Mouse (Mus musculus) cerebellum, postnatal 4 days (tissue): ENCODE measurements around the gene Ulk4.
"Not testable (repeated sequence)": the region's sequence is repeated elsewhere in the genome, so short reads cannot be mapped to it uniquely, and the experiment has no call there.

Experiments
- DNase-seq, 2 experiments: peaks; one replicate each; pipeline ENCODE4 v3.0.0; 2022; ENCODE audit warnings: low spot score in 2 of 2, mixed read lengths in 1 of 2

The Ulk4 gene

GRCm38 (mm10) chr9:120934821-120935633, 342.0 kb downstream of the Ulk4 start:
- DNase-seq, result no peak

- DNase-seq, result peak in 1 of 2 experiments; percentile 52
Measured at GRCm38 (mm10) chr9:120933886-120934758, 342.9 kb downstream of the Ulk4 start.

GRCm38 (mm10) chr9:120933587-120933885, 343.5 kb downstream of the Ulk4 start:
- DNase-seq, result no peak

GRCm38 (mm10) chr9:120932797-120933586, 344.0 kb downstream of the Ulk4 start:
- peak; percentile 95 to 99 for DNase-seq

GRCm38 (mm10) chr9:120932371-120932770, 344.6 kb downstream of the Ulk4 start:
- no peak for DNase-seq

GRCm38 (mm10) chr9:120930811-120931210, 346.2 kb downstream of the Ulk4 start:
- no peak for DNase-seq

- DNase-seq, result no peak
Measured at GRCm38 (mm10) chr9:120930021-120930420, 347.0 kb downstream of the Ulk4 start.

- DNase-seq, result no peak
Measured at GRCm38 (mm10) chr9:120929081-120929480, 347.9 kb downstream of the Ulk4 start, which contains the start of gene Ctnnb1. Gene Ctnnb1, plus strand, starts transcription at chr9:120929216.

- DNase-seq, result no peak
Measured at GRCm38 (mm10) chr9:120926939-120927606, 349.9 kb downstream of the Ulk4 start.

- no peak for DNase-seq
Measured at GRCm38 (mm10) chr9:120926126-120926525, 350.9 kb downstream of the Ulk4 start.

GRCm38 (mm10) chr9:120919130-120919529, 357.9 kb downstream of the Ulk4 start:
- DNase-seq, result no peak

GRCm38 (mm10) chr9:120918642-120919041, 358.4 kb downstream of the Ulk4 start:
- DNase-seq, result no peak

- DNase-seq, result no peak
Measured at GRCm38 (mm10) chr9:120918211-120918610, 358.8 kb downstream of the Ulk4 start.

- not testable (repeated sequence) for DNase-seq
Measured at GRCm38 (mm10) chr9:120917619-120918018, 359.4 kb downstream of the Ulk4 start.

- no peak for DNase-seq
Measured at GRCm38 (mm10) chr9:120914877-120915459, 362.0 kb downstream of the Ulk4 start.

- DNase-seq, result no peak
Measured at GRCm38 (mm10) chr9:120914429-120914828, 362.6 kb downstream of the Ulk4 start.

GRCm38 (mm10) chr9:120913152-120913551, 363.8 kb downstream of the Ulk4 start:
- DNase-seq, result no peak

GRCm38 (mm10) chr9:120908461-120908860, 368.5 kb downstream of the Ulk4 start:
- DNase-seq, result no peak
